Mouse (Mus musculus): ENCODE measurements around the gene Nav3.
"Not testable (repeated sequence)": the region's sequence is repeated elsewhere in the genome, so short reads cannot be mapped to it uniquely, and the experiment has no call there.

Nav3 gene

DNA sequence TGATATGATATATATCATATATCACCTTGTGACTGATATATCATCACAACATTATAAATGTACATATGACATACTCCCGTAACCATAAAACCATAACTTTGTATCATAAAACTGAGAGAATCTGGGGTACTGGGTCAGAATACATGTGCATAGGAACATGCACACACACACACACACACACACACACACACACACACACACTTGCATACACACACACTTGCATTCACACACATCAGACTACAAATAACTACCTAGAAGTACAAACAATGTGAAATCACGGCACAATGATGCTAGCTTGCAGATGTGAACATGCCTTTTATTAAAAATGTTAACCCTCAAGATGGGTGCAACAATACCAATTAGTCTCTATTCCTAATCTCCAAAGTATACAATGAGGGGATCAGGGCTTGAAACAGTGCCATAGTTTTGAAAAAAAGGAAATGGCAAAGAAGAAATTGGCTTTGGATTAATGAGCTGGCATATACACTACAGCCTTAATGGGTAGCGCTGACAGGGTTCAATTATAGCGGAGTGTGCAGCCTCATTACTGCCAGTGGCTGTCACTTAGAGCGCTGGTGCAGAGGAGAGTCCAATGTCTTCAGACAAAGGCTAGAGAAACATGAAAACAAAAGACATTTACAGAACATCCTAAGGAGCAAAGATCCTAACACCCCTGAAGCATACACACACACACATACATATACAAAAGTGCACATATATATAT is 72.3 kb downstream of the Nav3 start:
- DNase-seq (ENCODE audit: low read depth, low spot score): not testable (repeated sequence)

DNA sequence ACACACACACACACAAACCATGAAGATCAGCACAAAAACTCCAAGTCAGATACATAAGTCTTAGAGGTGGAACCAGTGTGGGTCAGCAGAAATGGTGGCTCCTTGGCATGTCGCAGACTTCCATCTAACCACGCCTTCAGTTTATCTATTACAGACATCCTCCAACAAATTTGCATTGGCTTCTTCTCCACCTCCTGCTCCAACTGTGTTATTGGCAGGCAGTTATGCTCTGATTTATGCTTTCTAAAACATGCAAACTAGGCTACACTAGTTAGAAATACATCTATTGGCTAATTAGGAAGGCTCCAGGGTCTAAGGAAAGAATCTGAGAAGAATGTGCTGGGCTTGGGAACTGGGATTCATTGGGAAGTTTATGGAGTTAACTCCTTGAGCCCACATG is 75.2 kb downstream of the Nav3 start:
- no peak for DNase-seq (ENCODE audit: low read depth, low spot score)

DNA sequence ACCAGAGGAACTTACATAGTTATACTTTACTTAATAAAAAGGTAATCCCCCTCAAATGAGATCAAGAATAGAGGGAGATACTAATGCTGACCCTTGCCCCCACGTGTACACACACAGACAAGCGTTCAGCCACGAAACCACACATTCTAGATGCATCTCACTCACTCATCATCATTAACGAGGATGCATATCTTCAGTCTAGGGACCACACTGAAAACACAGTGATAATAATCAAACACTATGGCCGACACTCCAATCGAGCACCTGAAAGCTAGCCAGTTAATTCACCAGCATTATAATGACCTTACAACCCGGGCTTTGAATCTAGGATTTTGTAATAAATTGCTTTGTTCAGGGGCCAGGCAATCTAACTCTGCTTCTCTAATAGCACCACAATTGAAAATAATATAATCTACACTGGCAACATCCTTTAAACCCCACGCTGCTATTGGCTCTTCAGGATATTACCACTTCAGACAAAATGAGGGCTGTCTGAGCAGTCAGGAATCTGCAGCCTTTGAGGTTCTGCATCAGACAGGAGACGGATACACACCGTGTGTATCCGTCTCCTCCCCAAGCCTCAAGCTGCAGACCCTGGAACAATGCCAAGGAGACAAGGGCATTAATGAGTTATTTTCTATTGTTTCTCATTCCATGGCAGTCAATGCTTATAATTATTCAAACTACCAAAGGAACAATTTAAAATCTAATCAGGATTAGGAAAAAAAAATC is 83.1 kb downstream of the Nav3 start:
- no peak for DNase-seq (ENCODE audit: low read depth, low spot score)

DNA sequence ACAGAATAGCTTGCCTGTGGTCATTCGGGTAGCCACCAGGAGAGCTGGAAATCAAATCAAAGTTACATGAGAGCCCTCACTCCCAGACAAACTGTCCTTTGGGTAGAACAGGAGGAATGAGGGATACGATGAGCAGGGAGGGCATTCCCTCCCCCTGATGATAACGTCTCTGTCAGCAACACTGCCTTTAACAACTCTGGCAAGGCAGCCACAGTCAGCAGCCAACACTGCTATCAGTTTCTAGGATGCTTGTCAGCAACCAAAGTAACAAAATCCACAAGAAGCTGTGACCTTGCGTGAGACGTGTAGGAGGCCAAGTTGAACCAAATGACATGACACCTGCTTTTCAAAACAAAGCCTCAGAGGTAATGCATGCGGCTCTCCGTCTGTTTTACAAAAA is 103.9 kb downstream of the Nav3 start:
- no peak for DNase-seq (ENCODE audit: low read depth, low spot score)

DNA sequence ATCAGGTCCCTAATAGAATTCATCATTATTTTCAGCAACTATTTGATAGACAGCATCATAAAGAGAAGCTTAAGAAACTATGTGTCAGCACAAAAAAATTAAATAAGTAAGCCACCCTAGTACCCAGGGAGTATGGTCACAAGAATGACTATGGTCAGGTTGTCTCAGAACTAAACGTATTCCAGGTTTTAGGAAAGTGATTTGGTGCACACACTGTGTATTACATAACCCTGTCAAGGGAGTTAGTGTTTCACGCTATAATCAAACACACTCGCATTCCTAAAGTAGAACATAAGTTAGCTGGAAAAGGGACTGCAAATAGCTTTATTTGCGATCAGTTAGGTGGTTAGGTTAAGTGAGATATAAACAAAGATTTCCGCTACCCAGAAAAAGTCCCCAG is 126.0 kb downstream of the Nav3 start:
- no peak for DNase-seq (ENCODE audit: low read depth, low spot score)

DNA sequence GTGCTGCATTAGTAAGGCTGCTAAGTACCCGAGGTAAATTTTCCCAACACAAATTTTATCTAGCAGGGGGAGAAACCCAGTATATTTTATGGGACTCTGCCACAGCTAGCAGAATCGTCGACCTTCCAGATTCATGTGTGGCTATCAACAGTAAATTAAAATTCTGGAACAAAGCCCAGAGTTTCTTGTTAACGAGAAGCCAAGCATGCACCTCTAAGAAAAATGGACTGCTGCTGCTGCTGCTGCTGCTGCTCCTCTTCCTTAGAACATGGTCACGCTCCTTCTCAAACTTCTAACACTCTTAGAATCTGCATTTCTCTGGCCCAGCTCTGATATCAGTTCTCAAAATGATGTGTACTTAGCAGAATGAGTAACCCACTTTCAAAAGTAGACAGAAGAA is 126.4 kb downstream of the Nav3 start:
- DNase-seq (ENCODE audit: low read depth, low spot score): no peak

DNA sequence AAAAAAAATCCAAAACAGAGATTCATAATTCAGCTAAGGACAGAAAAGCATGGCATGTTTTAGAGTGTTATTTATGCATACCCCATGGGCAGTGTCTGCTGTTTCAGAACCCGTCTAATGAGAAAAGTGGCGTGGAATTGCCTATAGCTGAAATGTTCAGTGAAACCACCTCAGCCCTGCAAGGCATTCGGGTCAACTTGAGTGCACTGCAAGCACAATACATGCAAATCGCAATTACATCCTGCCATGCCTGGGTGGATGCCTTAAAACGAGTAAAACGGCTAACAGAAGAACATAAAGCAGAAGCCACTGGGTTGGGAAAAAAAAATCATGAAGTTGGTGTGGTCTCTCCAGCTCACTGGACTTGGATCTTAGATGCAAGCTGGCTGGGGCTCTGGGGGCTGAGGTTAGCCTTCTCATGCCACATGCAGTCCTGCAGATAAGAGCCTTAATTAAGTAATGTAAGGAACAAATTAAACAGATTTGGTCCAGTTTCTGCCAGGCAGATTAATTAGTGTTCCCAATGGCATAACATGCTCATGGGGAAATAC is 133.8 kb downstream of the Nav3 start:
- DNase-seq (ENCODE audit: low read depth, low spot score): no peak

DNA sequence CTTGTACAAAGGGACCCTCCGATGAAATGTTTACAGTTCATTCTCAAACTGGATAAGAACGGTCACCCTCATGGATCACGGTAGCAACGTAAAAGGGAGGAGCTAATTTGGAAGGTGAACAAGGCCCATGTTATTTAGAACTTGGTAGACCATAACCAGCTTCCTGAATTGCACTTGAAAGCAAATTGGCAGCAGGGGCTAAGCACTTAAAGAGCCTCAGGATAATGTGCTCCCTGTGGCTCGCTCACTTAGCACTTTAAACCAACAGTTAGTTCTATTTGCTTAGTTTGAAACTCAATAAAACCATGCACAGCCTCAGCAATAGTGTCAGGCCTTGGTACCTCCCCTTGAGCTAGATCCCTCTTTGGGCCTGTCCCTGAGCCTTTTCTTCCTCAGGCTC is 138.7 kb downstream of the Nav3 start:
- DNase-seq (ENCODE audit: low read depth, low spot score): no peak

DNA sequence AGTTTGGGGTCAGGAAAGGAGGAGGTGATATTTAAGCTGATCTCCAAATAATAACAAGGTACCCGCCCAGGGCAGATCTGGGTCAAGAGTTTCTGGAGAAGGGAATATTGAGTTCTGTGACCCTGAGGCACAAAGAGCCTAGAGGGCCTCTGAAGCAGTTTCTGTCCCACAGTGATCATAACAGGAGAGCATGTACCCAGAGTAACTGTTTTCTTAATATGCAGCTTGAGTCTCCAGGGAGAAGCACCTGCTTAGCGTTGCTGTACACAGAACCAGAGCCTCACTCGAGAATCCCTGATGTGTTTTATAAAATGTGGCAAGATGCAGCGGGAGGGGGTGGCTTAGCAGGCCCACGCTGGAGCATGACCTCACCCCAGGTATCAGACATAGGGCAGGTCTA is 141.5 kb downstream of the Nav3 start:
- no peak for DNase-seq (ENCODE audit: low read depth, low spot score)

DNA sequence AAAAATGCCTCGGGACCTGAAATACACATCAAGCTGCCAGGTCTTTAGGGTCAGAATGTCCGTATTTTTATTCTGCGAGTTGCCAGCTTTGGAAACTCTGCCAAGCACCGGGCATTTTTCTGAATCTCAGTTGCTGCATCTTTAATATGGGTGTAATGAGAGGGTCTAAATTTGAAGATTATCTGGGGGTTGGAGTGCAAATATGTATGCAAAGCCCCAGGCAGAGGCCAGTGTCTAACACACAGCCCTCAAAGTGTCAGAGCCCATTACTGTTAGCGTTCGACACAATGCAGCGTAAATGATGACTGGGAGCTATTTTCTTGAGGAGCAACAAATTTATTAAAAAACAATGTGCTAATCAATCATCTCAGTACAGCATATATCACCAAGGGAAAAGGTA is 142.0 kb downstream of the Nav3 start:
- DNase-seq (ENCODE audit: low read depth, low spot score): no peak

DNA sequence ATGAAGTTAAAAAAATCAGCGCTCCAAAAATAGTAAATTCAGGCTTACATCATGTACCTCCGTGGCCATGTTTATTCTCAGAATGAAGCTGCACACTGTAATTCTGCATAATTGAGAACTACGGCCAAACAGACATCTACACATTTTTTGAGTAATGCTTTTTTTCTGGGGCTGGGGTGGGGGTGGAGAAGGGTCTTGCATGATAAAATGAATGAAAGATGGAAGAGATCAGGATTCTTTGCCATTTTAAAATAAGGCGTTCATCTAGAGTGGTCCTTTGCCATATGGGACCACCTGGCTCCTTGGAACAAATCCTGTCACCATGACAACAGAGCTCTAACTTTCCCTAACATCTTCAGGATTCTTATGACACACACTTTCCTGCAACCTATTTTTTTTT is 146.5 kb downstream of the Nav3 start:
- peak; percentile 66 for DNase-seq (ENCODE audit: low read depth, low spot score)

DNA sequence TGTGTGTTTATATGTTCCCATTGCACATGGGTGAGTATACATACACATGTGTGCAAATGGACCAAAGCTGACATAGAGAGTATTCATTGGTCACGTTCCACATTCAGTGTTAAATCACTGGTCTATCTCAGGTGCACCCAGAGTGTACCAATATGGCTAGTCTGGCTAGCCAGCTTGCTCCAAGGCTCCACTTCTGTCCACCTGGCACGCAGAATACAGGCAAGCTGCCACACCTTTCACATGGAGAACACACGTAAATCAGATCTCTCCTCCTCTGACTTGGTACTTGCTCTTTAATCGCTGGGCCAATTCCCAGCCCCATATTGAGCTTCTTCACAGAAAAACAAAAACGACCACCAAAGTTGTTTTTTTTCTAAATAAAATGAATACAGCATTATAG is 150.4 kb downstream of the Nav3 start:
- DNase-seq (ENCODE audit: low read depth, low spot score): no peak

DNA sequence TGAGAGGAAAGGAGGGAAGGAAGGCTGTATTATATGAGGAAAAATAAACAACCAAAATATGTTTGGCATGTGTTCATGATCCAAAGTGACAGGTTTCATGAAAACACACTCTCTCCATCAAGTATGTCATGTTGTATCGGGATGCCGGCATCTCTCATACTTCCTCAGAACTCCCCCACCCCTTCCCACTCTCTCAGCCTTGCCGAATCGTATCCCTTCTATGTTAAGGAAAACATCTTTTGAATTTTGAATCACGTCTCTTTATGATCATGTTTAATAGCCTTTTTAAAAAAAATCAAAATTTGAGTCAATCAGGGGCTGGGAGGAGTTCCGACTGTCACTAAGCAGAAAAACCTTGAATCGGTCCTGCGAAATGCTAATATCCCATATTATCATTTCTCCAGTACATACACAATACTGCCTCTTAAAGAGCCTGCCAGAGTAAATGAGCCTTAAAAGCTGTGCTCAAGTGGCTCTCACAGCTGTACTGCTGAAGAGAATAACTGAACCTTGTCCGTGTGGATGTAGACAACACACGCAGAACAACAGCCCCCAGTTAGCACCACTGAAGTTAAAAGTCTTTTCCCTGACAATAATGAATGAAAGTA is 165.9 kb downstream of the Nav3 start:
- no peak for DNase-seq (ENCODE audit: low read depth, low spot score)

DNA sequence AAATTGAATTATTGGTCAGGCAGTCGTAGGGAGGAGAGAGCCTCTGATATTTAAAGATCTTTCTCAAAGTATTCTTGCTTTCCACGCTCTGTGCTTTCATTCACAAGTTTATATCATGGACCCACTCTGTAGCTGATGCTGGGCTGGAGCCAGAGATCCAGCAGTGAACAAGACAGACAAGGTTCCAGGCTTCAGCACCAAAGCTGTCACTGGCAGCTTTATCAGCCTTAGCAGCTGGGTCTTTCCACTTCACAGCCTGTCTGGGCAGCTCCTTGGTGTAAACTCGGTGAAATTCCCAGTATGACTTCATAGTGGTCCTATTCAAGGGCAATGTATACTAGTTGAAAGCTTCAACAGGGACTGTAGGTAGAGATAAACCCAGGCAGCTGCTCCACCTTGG is 172.1 kb downstream of the Nav3 start:
- no peak for DNase-seq (ENCODE audit: low read depth, low spot score)

DNA sequence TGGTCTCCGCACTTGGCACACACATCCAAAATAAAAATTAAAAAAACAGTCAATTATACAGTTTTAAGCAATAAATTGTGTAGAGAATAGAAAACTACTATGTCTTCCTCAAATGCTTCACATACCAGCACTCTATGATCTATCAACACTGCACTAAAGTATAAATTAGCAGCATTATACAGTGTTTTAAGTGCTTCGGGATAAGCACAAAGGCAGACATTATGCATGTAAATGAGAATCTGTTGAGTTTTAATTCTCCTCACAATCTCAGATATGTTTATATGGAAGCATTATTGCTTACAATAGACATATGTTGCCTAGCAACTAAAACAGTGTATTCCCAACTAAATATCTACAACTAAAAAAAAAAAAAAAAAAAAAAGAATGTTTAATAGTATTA is 183.2 kb downstream of the Nav3 start:
- DNase-seq (ENCODE audit: low read depth, low spot score): no peak

DNA sequence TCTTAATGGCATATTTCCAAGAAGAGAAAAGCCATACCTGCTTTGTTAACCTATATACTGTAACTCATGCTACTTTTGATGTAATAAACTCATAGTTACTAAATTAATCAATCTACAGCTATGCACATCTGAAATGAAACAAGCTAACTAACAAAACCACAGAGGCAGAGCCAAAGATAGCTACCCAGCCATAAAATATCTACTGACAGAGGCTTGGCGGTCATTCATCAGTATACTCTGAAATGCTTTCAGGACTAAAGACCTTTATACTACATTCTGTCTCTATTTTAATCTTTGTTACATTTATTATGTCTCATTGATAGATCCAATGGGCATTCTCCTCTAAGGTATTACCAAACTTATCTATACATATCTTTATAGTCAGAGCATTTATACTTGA is 185.4 kb downstream of the Nav3 start:
- DNase-seq (ENCODE audit: low read depth, low spot score): no peak

DNA sequence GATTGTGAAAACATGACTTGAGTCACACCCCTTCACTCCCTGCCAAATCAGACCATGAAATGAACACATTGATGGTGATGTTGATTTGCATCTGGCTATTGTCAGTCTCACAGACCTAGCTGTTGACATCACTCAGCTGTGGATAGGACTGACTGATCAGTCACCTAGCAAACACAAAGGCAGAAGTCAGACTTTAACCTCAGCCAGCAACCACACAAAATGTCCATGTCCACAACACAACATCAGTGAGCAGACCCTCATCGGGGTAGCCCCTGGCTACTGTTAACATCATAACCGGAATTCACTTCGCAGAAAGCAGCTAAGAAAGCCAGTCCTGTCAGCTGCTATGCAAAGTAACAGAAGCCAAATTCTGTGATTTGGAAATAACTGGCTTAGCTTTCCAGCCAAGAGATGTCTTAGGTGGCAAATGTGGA is 213.9 kb downstream of the Nav3 start:
- DNase-seq (ENCODE audit: low read depth, low spot score): peak; percentile 4

DNA sequence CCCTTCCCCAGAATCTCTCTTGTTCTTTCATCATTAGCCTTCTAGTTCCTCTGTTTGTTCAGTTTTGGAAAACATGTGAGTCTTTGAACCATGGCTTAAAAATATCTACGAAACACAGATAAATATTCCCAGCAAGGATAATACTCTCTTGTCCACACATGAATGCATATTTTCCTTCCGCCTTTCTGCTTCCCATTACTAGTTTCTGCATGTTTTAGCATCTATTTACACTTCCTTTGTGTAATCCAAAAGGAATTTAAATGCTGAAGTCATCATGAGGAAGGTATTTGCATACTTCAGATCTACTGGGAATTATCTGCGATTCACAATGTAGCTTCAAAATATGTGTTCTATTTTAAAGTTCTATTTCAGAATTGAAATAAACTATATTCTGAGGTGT is 215.3 kb downstream of the Nav3 start:
- no peak for DNase-seq (ENCODE audit: low read depth, low spot score)

DNA sequence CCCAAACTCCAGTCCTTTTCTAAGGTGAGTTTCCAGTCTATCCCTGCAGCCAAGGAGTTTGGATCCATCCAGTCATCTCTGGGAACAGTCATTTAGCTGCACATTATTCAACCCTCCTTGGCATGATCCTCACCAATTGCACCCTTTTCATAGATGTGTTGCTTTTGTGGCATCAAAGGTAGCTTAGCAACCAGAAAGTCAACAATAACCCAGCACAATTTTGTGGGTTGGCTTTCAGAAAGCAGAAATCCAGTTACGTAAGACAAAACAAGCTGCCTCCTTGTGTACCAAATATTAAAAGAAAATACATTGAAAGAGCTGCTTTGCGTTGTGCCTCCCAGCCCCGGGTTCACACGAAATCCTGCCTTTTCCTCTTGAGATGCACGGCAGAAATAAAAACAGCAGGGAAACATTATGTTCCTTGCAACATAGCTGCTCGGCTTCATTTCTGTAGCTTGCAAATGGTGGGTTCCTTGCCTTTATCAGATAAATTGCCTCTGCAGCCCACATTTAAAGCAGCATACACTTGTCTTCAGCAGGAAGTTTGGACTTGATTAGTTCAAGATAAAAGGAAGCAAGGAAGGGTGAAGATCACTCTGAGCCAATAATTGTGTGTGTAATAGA is 222.6 kb downstream of the Nav3 start:
- DNase-seq (ENCODE audit: low read depth, low spot score): peak; percentile 12

DNA sequence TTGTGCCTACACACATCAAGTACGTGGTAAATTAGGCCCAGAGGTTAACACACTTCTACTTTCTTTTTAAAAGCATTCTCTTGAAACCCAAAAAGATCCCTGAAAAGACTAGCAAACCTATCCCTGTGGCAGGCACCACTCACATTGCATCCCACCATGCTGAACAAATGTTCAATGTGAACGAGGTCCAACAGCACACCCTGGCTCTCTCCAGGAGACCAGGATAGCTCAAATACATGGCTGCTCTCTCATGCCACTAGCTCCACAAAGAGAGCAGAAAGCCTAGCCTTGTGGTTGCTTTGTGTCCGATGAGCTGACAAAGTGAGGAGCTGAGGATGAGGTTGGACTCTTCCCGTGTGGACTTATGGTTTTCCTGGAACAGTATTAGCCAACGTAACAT is 249.6 kb downstream of the Nav3 start:
- DNase-seq (ENCODE audit: low read depth, low spot score): no peak

DNA sequence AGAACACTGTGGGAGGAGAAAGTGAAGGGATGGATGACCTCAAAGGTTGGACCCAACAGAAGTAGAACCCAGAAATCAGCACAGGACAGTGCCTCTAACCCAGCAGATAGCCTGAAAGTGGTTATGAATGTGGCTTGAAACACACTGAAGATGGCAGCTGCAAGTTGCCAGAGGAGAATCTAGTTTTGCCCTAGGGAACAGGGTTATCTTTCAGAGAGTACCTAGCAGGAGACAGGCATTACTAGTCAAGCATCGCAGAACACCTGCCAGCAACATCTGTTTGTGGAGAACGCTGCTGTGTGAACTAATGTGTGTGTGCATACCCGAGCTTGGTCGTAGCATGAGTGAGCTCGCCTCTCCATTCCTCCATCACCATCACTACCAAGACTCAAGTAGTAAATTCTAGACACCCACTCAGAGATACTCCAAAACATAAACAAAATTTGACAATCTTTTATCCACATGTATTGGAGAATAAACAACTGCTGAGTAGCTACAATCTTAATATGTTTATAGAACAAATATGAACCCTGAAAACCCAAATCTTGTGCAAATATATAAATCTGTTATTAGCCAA is 251.8 kb downstream of the Nav3 start:
- no peak for DNase-seq (ENCODE audit: low read depth, low spot score)

DNA sequence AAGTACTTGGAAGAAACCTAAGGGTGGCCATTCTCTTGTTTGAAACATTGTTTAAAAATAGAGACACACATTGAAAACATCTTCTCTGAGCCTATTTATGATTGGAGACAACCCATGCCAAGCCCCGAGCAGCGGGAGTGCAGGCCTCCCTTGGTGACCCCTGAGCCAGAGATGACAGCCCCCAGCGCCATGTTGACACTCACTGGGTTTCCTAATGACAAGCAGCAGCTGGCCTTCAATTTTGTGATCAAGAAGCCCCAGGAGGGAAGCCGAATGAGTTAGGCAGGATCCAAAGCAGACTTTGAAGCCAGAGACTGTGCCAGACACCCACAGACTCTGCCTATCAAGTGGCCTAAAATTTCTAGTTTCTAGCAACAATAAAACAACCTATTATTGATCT is 263.1 kb downstream of the Nav3 start:
- DNase-seq (ENCODE audit: low read depth, low spot score): no peak

Data from brain, embryonic 18.5 days (tissue).